Mouse (Mus musculus) regulatory T cell (primary cell): ENCODE data around the gene Syt1.

Source experiments
- in situ Hi-C: fragments of 300-600 bp; cut with MboI, MseI; formaldehyde crosslinking; loops from one replicate; pipeline ENCODE4 v1.15.1; 2025; ENCODE audit warnings: high pct_unique_total_duplicates

Gene Syt1

DNA sequence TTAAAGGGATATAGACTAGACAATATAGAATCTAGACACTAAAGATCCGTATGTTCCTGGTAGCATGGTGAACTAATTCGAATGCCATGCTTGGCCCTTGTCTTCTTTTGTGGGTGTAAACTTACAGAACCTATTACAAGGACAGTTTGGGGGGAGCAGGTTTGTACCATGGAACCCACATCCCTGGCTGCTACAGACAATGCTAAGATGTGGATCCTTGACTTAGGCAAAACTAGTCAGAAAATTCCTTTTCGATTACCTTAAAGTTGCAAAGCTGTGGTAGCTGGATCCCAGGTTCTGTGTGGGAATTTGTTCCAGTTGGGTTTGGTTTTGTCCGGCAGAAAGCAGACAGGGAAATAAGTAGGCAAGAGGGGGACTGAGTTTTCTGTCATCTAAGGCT is 560.4 kb downstream of the Syt1 start:
- in situ Hi-C loops: no loop called here

DNA sequence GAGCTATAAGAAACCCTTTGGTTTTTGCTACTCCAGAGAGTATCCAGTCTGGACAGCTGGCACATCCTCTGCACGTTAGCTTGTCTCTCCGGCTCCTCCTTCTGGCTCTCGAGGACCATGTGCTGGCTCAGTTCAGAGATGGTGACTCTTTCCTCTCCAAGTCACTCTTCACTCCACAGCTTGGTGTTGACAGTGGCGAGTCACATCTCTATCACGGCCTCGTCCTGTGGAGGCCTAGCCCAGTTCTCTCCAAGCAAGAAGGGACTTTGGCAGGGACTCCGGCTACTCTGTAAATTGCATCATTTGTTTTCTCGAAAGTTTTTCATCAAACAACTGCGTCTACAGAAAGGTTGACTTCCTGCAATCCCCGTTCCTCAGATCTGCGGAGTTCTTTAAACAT is 562.4 kb downstream of the Syt1 start:
- in situ Hi-C loops: loop anchor here (5.0 kb wide), 2 partner anchors 99 to 151 kb away; no protein-coding TSS in a partner anchor
